Mouse (Mus musculus) layer of hippocampus, adult 18-20 months (tissue): ENCODE data around the gene Nckap1l. TPM values are rescaled to one million over a fixed set of nuclear protein-coding genes. Genes with fewer than 3 reads are reported as not detected.

Experiments
- DNase-seq, 2 experiments: peaks; one replicate each; pipeline ENCODE4 v3.0.0; 2022; ENCODE audit warnings: low spot score in 2 of 2
- total RNA-seq, 2 experiments: library from RNA; stranded (reverse); gene quantifications; 2 replicates each; pipeline ENCODE4 v1.2.3; 2021

Nckap1l gene
- total RNA-seq, 2 experiments from 2014 or later: 7.4 to 8.8 TPM

DNA sequence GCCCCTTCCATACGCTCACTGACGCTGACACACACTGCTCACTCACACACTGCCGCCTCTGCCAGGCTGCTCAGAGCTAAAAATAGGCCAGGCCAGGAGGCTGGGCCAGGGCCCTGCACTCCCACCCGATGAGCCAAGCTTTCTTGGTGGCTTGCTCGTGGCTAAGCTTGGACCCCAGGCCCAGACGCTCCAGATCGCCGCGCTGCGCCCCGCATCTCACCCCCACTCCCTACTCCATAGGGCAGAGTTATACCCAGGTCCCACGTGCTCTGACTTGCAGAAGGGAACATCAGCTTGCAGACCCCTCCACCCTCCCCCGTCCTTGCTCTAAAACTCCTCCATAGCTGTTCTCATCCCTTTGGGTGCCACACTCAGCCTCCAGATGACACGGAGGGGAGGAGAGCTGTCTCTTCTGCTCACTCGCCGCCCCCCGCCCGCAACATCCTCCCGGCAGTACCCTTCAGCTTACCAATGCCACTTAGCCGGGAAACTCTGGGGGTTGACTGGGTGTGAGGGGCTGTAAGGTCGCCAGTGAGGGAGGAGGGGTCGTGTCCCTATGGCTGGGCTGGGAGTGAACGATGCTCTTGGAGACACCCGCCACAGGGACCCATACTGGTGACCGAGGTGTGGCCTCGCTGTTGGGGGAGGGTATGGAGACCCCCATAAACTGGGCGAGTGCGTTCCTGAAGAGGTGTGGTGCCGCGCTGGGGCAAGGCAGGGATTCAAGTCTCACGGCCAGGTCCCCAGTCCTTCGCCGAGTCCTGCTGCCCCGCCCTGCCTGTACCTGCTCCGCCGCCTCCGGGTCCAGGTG, 83.6 kb downstream of the Nckap1l start:
- DNase-seq: peak; percentile 70 to 79

- DNase-seq: peak; percentile 61 to 76
These were observed 84.2 kb downstream of the Nckap1l start, which contains the start of gene Ppp1r1a for GRCm38 (mm10) chr15:103537822-103538213. Gene Ppp1r1a (minus strand): TSS chr15:103538003.

- DNase-seq: no peak
These were observed 85.7 kb downstream of the Nckap1l start for GRCm38 (mm10) chr15:103539259-103539658.

DNA sequence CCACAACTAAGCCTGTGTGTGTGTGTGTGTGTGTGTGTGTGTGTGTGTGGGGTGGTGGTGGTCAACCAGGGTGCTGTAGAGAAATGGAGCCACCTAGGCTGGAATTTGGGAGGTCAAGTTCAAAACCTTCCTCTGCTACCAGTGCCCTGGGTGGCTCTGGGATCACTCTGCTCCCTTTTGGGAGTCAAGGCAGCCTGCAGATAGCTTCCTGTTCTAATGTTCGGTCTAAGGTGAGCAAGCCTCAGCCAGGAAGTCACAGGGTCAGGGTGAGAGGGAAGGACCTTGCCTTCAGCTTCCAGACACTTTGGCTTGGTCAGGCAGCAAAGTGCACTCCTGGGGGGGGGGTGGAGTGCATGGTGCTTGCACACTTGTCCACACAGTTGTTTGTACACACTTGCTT, 87.1 kb downstream of the Nckap1l start:
- DNase-seq: no peak

DNA sequence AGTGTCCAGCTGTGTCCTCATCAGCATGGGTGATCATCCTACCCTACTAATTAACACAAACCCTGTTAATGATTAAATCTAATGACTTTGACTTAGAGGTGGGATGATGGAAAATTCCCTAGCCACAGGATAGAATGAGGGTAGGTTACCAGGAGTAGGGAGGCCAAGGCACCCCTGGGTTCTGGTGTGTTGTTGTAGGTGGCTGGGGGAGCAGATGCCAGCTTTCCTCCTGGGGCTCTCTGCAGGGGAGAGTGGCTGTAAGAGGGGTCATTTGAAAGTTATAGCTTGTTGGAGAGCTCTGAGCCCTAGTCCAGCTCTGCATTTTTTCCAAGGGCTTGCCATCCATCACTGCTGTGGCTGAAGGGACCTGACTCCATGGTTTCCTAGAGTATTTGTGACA, 88.9 kb downstream of the Nckap1l start:
- no peak for DNase-seq

- no peak for DNase-seq
These were observed 94.4 kb downstream of the Nckap1l start for GRCm38 (mm10) chr15:103547983-103548382.

Other genes starting within 250 kb of the Nckap1l start
- gene Cbx5, start 214.0 kb upstream of the Nckap1l start, total RNA-seq: 100 to 1,000 TPM; 174 to 190 TPM
- 100 to 1,000 TPM; 239 to 256 TPM for gene Hnrnpa1, start 213.4 kb upstream of the Nckap1l start, total RNA-seq
- not detected for gene Nfe2, start 195.4 kb upstream of the Nckap1l start, total RNA-seq
- 100 to 1,000 TPM in 1 of 2 experiments, 10 to 100 TPM in 1; 97.0 to 100 TPM for gene Copz1, start 181.1 kb upstream of the Nckap1l start, total RNA-seq
- gene Gpr84, start 143.2 kb upstream of the Nckap1l start, total RNA-seq: under 1 TPM; 0.54 to 0.63 TPM
- 10 to 100 TPM; 43.7 to 49.8 TPM for gene Zfp385a, start 113.7 kb upstream of the Nckap1l start, total RNA-seq
- 1 to 10 TPM; 1.1 to 1.2 TPM for gene Itga5, start 87.0 kb upstream of the Nckap1l start, total RNA-seq
- not detected for gene Gtsf1, start 23.3 kb upstream of the Nckap1l start, total RNA-seq
- not detected for gene Gtsf2, start 5.3 kb upstream of the Nckap1l start, total RNA-seq
- gene Pde1b, start 49.2 kb downstream of the Nckap1l start, total RNA-seq: 100 to 1,000 TPM; 111 to 112 TPM
- gene Ppp1r1a, start 84.2 kb downstream of the Nckap1l start, total RNA-seq: 100 to 1,000 TPM; 113 to 123 TPM
- gene Glycam1, start 111.3 kb downstream of the Nckap1l start, total RNA-seq: under 1 TPM; 0.58 to 0.74 TPM